Mouse (Mus musculus) stomach, embryonic 14.5 days (tissue): ENCODE data around the gene Olfr1390. TPM values are rescaled to one million over a fixed set of nuclear protein-coding genes. Genes with fewer than 3 reads are reported as not detected.
"Not testable (repeated sequence)": the region's sequence is repeated elsewhere in the genome, so short reads cannot be mapped to it uniquely, and the experiment has no call there.

Experiments
- ATAC-seq: fragments of 200-750 bp; cut with Nextera tagmentation; 2 replicates; pipeline ENCODE4 v1.8.0; 2017; ENCODE audit warnings: low read depth, moderate TSS enrichment; ENCODE audit not compliant: insufficient number of reproducible peaks, insufficient read depth, low FRiP score
- H3K27ac ChIP-seq: fragments of 300-500 bp; sonication (generic); 2 replicates; pipeline ENCODE4 v1.5.1; 2014; ENCODE audit warnings: mild to moderate bottlenecking, low read length, moderate library complexity, mixed read lengths
- H3K27me3 ChIP-seq: fragments of 300-500 bp; sonication (generic); 2 replicates; pipeline ENCODE4 v1.6.1; 2014; ENCODE audit warnings: low read length, control low read depth, mixed read lengths; ENCODE audit not compliant: control insufficient read depth, insufficient read depth
- H3K36me3 ChIP-seq: fragments of 300-500 bp; sonication (generic); 2 replicates; pipeline ENCODE4 v1.6.1; 2014; ENCODE audit warnings: mild to moderate bottlenecking, control low read depth, low read length, moderate library complexity, mixed read lengths; ENCODE audit not compliant: control insufficient read depth, insufficient read depth
- H3K4me1 ChIP-seq: fragments of 300-500 bp; sonication (generic); 2 replicates; pipeline ENCODE4 v1.6.1; 2014; ENCODE audit warnings: low read length, control low read depth, mixed read lengths; ENCODE audit not compliant: control insufficient read depth, insufficient read depth
- H3K4me2 ChIP-seq: fragments of 300-500 bp; sonication (generic); replicated peaks from 2 replicates; pipeline ENCODE4 v1.6.1; 2014; ENCODE audit warnings: low read depth, low read length, control low read depth
- H3K4me3 ChIP-seq: fragments of 300-500 bp; sonication (generic); 2 replicates; pipeline ENCODE4 v1.5.1; 2014; ENCODE audit warnings: low read depth, low read length, control low read depth
- H3K9ac ChIP-seq: fragments of 300-500 bp; sonication (generic); replicated peaks from 2 replicates; pipeline ENCODE4 v1.6.1; 2014; ENCODE audit warnings: low read depth, mild to moderate bottlenecking, control low read depth, low read length, moderate library complexity, mixed read lengths
- H3K9me3 ChIP-seq: fragments of 300-500 bp; sonication (generic); 2 replicates; pipeline ENCODE4 v1.6.1; 2016; ENCODE audit warnings: low read depth, low read length, control low read depth; ENCODE audit not compliant: control insufficient read depth
- WGBS: fragments of 180-500 bp; shearing (Covaris S2); extraction: QIAGEN DNeasy Blood & Tissue Kit; methylation state at CpG from one replicate; pipeline ENCODE4 v1.1.7; 2014; 5-methylcytosine and 5-hydroxymethylcytosine counted together
- polyA plus RNA-seq: library from polyadenylated mRNA; unstranded; fragments of >200 nt; fragmentation: Nextera tagmentation; extraction: Ambion mirVana; gene quantifications from 2 replicates; pipeline ENCODE4 v1.2.1, GENCODE M21; 2014

The Olfr1390 gene
- polyA plus RNA-seq, 1 experiment from 2014 or later, result not detected

DNA sequence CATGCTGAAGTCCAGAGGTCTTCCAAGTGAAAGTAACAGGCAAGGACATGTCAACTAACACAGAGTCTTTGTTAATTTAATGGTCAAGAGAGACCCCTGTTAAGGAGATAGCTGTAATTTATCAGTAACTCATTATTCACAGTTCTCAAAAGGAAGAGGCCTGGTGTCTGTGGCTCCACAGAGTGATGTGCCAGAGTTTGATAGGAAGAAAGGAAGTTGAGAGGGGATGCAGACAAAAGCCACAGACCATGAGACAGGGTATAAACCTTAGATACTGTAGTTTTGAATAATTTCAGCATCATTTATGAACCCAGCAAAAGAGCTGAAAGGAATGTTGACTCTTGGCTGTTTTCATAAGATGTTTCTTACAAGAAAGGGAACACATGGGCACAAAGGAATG lies 48.1 kb downstream of the Olfr1390 start:
- Histone ChIP-seq H3K4me2 (no peak overlapping the region), H3K9ac (no peak overlapping the region), H3K27me3 (no peaks in the 10 kb centered on the region), H3K9me3 (no peaks in the 10 kb centered on the region), H3K4me3 (no peak overlapping the region), H3K27ac (no peak overlapping the region), H3K4me1 (no peaks in the 10 kb centered on the region), H3K36me3 (no peaks in the 10 kb centered on the region)
- ATAC-seq, result no peak

DNA sequence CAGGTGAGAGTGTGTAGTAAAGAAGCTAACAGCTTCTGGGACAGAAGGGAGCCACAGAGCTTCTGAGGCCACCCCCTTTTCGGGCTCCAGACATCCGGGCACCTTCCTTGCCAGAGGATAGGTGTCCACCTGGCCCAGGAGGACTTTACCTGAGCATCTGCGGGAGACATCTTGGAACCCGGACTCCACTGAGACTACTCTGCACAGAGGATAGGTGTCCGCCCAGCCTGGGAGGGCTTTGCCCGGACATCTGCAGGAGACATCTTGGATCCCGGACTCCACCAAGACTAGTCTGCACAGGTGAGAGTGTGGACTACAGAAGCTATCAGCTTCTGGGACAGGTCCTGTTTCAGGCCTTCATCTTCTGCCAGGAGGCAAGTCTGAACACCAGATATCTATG lies 51.1 kb downstream of the Olfr1390 start:
- not testable (repeated sequence) for H3K9me3 ChIP-seq, H3K9ac ChIP-seq, H3K4me3 ChIP-seq, H3K4me1 ChIP-seq, H3K27me3 ChIP-seq, H3K4me2 ChIP-seq, H3K36me3 ChIP-seq, H3K27ac ChIP-seq, ATAC-seq
- WGBS, result 94% methylated on average over 7 of the region's 7 CpGs

Other genes starting within 250 kb of the Olfr1390 start
- 0.08 TPM in 1 of 2 replicates, not detected in the other for gene Olfr1396, start 220.3 kb upstream of the Olfr1390 start, polyA plus RNA-seq
- not detected in 2 replicates for gene Olfr1395, start 192.9 kb upstream of the Olfr1390 start, polyA plus RNA-seq
- gene Olfr1394, start 180.8 kb upstream of the Olfr1390 start, polyA plus RNA-seq, result not detected in 2 replicates
- gene Btnl9, start 148.0 kb upstream of the Olfr1390 start, polyA plus RNA-seq, result 2.4 TPM in 2 replicates
- gene Zfp62, start 131.9 kb upstream of the Olfr1390 start, polyA plus RNA-seq, result 42.1 and 47.6 TPM in 2 replicates
- 55.0 and 62.5 TPM in 2 replicates for gene Mgat1, start 91.0 kb upstream of the Olfr1390 start, polyA plus RNA-seq
- 0.28 TPM in 1 of 2 replicates, not detected in the other for gene Olfr1393, start 56.9 kb upstream of the Olfr1390 start, polyA plus RNA-seq
- 0.13 TPM in 1 of 2 replicates, not detected in the other for gene Olfr1392, start 49.9 kb upstream of the Olfr1390 start, polyA plus RNA-seq
- not detected in 2 replicates for gene Olfr10, start 30.4 kb upstream of the Olfr1390 start, polyA plus RNA-seq
- gene Olfr1391, start 12.4 kb upstream of the Olfr1390 start, polyA plus RNA-seq, result not detected in 2 replicates
- not detected in 2 replicates for gene Olfr1389, start 87.9 kb downstream of the Olfr1390 start, polyA plus RNA-seq
- 0.20 and 0.29 TPM in 2 replicates for gene Olfr1388, start 101.4 kb downstream of the Olfr1390 start, polyA plus RNA-seq
- not detected in 2 replicates for gene Olfr1387, start 120.2 kb downstream of the Olfr1390 start, polyA plus RNA-seq
- not detected in 2 replicates for gene Olfr1386, start 129.9 kb downstream of the Olfr1390 start, polyA plus RNA-seq
- not detected in 2 replicates for gene Olfr1385, start 153.9 kb downstream of the Olfr1390 start, polyA plus RNA-seq
- gene Olfr1384, start 171.5 kb downstream of the Olfr1390 start, polyA plus RNA-seq, result not detected in 2 replicates
- not detected in 2 replicates for gene Olfr1383, start 184.5 kb downstream of the Olfr1390 start, polyA plus RNA-seq
- not detected in 2 replicates for gene Olfr1382, start 193.1 kb downstream of the Olfr1390 start, polyA plus RNA-seq
- not detected in 2 replicates for gene Olfr1381, start 208.3 kb downstream of the Olfr1390 start, polyA plus RNA-seq
- gene Olfr1380, start 221.7 kb downstream of the Olfr1390 start, polyA plus RNA-seq, result not detected in 2 replicates